Mouse (Mus musculus) thymus, postnatal 10 days (tissue): ENCODE data around the gene Celf6.

Experiments used
- DNase-seq, 2 experiments: peaks; one replicate each; pipeline ENCODE4 v3.0.0; 2021; ENCODE audit warnings: low spot score in 2 of 2

Gene Celf6

DNA sequence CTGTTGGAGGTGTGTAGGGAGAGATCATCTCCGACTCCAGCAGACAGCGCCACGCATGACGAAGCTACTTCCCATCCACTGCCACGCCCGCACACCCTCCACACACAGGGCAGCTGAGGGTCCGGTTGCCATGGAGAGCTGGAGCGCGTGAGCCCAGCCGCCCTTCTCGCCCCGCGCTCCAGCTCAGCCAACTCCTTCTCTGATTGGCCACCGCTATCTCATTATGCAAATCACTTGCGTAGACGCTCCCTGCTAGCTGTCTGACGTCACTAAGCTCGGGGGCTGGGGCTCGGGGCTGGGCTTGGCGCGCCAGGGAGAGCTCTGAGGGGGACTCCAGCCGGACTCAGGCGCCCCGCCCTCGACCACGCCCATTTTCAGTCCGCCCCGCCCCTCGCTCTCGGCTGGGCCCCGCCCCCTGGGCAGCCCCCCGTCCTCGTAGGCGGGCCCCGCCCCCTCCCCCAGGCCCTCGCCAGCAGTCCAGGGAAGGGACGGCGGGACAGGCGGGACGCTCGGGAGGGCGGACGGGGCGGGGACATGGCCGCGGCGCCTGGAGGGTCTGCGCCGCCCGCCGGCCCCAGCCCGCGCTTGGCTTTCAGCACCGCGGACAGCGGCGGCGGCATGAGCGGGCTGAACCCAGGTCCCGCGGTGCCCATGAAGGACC lies at the start of gene Celf6:
Gene Celf6, plus strand, starts transcription at position 74 of the 661 bp plus-strand sequence.
- peak; percentile 86 to 89 for DNase-seq

DNA sequence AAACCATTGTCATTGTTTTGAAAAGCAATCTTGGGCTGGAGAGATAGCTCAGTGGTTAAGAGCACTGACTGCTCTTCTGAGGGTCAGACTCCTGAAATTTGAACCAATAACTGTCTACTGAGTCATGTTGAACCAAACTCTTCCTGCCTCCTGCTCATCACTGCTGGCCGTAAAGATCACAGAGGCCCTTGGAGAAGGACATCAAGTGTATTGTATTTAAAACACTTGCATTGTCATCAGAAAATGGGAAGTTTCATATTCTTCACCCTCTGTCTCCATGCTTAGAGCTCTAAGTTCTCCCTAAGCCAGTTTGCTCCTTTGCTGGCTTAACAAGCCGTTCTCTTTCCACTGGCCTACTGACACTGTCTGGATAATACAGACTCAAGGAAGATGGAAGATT lies 49.4 kb upstream of the Celf6 start:
- no peak for DNase-seq

DNA sequence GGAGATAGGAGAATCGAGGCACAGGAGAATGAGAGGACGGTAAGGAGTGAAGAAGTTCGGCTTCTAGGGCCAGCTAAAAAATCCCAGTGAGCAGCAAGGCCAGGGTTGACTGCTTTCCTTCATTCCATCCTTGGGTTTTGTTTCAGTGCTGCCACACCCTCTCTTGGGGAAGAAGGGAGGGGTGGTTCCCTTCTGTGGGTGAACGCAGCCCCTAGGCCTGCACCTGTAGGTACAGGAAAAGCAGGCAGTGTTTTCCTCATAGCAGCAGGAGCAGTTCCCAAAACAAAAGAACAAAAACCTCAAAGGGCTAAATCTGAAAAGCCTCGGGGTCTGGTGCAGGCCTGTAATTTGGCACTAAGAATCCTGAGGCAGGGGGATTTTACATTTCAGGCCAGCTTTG lies 46.1 kb upstream of the Celf6 start:
- DNase-seq: no peak

DNA sequence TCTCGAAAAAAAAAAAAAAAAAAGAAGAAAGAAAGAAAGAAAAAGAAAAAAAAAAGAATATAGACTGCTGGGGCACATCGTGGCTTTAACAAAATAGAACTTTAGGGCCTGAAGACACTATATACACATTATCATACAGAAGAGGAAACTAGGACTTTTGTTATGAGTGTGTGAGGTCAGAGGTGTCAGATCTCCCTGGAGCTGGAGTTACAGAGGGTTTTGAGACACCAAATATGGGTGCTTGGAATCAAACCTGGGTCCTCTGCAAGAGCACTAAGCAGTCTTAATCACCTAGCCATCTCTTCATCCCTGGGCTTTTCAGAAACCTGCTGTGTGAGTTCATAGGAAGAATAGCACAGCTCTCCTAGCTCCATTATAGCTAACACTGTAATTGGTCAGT lies 44.3 kb upstream of the Celf6 start:
- DNase-seq: no peak

DNA sequence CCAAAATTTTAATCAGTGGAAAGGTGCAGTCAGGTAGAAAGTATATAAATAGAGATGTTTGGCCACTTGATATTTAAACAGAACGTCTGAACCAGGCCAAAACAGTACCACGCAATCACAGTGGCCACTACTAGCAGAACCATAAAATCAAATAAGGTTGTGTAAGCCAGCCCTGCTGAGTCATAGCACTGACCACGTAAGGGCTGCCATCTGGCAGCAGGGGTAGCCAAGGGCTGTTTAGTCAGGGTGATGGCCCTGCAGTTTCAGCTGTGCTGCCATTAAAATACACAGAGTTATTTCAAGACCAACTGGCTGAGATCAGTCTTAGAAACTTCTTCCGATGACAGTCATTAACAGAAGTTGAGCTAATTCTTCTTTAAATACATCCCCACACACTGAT lies 43.8 kb upstream of the Celf6 start:
- no peak for DNase-seq

DNA sequence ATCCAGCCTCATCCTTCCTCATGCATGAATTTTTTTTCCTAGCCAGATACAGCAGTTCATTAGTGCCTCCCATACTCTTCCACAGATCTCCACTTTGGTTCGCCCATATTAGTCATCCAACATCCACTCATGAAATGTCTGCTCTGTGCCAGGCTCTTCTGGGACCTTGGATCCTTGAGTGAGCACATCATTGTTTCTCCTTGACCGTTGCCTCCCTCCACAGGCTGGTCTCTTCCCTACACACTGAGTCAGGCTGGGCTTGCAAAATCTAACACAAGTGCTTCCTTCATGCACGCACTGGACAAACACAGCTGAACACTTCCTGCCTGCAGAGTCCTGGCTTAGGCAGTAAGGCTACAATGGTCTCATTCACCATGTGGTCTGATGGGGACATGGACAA lies 40.1 kb upstream of the Celf6 start:
- no peak for DNase-seq

DNA sequence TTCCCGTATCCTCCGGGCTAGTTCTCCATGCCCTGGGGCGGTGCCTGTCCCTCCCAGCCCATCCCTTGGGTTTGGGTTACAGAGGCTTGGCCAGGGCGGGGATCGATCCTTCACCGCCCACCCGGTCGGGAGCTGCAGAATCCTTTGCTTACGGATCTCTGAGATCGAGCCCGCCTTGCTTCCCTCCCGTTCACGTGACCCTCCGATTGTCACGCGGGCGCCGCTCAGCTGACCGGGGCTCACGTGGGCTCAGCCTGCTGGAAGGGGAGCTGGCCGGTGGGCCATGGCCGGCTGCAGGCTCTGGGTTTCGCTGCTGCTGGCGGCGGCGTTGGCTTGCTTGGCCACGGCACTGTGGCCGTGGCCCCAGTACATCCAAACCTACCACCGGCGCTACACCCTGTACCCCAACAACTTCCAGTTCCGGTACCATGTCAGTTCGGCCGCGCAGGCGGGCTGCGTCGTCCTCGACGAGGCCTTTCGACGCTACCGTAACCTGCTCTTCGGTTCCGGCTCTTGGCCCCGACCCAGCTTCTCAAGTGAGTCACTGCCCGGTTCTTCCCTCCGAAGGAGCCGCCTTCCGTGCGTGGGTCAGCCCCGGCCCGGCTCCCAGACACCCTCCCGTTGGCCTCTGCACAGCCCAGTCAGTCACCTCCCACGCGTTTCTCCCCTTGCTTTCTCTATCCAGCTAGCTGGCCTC lies 38.1 kb upstream of the Celf6 start, which contains the start of the genes Hexa and Tmem202:
Gene Hexa, plus strand, starts transcription at position 100 of the 697 bp plus-strand sequence.
Gene Tmem202, minus strand, starts transcription at position 407 of the 697 bp plus-strand sequence.
- DNase-seq: peak; percentile 38 to 50

DNA sequence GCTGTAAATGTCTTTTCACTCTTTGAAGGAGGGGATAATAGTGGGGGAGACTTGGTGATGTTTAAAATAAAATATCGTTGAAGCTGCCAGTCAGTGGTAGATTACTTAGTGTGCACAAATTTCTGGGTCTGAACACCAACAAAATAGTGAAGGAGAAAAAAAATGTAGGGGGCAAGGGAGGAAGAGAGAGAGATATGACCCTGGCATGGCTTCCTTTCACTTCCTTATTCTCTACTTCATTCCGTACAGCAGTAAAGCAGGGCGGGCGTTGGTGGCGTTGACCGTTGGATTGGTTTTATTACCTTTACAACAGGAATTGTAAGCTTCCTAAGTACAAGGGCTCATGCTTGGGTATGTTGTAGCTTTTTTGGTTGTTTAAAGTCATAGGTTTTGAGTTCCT lies 36.1 kb upstream of the Celf6 start:
- DNase-seq: no peak

DNA sequence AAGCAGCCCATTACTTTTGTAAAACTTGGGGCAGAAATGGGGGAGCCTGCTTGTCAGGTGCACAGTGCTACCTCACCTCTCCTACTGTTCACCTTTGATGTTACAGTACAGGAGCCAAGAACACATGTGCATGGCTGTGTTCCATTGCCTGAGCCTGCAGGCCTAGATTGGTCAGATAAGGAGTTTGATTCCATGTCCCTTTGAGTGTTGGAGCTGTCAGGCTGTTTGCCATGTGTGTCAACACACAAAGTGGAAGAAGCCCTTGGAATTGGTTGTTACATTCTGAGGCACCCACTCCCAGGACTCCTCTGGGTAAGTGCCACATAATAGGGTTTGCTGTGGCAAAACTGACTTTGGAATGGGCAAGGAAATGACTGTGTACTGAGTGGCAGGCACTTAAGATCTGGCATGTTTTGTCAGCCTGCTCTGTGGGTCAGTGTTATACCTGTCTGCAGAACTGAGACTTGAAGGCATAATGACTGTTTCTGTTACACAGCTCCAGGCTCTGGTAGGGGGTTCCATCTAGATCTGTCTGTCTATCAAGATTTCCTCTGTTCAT lies 34.9 kb upstream of the Celf6 start:
- DNase-seq: no peak

DNA sequence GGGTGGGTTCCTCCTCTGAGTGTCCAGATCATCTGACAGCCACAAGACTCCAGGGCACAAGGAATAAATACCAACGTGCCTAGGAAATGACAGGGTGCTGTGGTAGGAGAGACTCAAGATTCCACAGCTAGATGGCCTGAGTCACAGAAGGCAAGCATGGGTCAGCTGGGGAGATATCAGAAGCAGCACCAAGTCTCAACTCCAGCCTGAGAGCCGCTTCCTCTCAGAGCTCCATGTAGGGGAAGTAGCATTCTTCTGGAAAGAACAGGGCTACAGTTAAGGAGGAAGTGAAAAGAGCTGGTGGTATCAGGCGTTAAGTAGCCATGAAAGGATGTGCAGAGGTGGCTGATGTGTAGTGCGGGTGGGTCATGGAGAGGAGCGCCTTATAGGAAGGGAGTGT lies 33.0 kb upstream of the Celf6 start:
- no peak for DNase-seq

DNA sequence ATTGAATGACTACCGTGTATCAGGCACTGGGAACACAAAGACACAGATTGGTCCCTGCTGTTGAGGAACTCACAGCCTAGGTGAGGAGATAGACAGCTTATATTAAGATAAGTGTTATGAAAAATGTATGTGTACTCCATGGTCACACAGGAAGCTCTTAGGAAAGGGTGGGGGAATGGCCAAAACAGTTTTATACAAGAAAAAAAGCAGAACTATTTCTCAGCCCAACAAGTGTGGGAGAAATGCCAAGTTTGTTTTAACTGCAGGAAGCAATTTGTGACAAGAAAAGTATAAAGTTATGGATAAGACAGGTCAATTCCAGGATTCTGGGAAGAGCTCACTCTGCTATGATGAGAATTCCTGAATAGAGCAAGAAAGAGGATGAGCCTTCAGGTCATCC lies 29.8 kb upstream of the Celf6 start:
- DNase-seq: no peak

DNA sequence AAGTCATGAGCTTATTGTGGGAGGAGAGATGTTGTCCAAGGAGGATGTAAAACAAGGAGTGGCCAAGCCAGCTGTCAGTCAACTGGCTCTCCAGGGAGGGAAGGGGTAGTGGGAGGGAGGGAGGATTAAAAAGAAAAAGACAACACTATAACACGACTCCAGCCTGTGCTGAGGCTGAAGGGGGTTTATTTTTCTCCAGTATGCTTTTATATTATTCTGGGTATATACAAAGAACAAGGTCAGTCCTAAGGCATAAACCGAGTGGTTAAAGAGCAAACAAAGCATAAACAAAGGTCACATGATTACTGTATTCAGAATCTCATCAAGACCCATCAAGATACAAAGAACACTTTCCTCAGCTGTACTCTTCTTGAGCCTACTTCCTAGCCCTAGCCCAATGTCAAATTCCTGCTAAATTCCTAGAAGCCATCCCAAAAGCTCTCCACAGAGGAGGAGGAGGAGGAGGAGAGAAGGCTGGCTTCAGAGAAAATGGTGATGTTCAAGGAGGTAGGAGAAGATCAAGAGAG lies 28.7 kb upstream of the Celf6 start:
- DNase-seq: no peak

DNA sequence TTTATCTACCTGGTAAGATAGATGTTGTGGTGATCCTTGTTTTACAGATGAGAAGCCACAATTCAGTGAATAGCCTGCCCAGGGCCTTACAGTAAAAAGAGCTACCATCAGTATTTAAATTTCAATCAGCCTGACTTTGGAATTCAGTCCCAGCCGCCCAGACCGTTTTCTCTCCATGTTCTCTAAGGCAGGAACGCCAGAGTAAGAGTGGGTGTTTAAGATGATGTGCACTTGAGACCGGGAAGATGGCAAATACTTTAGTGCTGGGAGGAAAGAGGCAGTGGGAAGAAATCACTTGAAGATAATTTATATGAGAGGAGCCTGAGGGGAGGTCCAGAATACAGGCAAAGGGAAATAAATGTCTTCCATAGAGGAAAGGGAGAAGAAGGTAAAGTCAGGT lies 27.6 kb upstream of the Celf6 start:
- no peak for DNase-seq

DNA sequence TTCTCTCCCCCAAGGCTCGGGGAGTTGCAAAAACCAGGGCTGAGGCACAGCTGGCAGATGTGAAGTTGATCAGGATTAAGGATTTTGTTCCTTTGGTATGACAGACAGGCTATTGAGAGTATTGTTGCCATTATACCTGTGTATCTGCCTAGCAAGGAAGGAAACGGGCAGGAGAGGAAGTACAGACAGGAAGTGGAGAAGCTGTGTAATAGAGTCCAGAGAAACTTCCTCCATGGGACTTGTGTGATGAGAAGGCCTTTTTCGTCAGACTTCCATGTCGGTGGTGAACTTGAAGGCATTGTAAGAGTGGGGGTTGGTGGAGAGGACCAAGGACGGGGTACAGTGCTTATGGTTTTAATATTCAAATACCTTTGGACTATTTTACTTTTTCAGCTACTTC lies 26.7 kb upstream of the Celf6 start:
- DNase-seq: no peak

DNA sequence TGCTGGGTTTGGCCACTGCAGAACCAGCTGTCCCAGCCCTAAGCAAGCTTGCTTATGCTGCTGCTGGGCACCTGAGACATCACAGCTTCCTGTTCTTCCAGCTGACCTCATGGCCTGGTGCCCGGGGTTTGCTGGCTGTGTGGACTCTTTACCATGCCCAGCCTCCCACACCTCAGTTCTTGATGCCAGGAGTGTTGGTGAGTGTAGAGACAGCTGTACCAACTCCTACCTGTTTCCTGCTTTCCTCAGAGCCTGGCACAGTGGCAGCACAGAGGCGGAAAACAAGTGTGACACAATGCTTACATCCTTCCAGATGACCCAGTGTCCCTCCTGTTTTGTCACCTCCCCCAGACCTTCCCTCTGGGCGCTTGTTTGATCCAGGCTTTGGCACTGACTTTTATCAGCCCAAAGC lies 26.1 kb upstream of the Celf6 start:
- DNase-seq: no peak

DNA sequence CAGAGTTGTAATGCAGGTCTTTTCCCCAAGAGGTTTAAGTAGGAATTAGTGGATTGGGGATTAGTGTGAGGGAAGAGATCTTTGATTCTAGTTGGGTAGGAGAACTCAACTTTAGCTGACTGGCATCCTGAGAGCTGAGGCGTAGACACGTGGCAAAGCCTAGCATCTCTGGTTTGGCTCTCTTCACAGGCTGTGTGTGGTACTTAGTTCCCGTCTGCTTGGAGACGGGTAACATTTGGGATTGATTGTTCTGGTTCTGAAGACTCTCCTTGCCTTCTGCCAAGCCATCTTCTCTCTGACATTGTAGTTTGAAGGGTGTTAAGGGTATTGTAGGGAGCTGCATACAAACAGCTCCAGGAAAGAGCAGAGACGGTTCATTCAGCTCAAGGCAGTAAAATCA lies 25.1 kb upstream of the Celf6 start:
- DNase-seq: no peak

DNA sequence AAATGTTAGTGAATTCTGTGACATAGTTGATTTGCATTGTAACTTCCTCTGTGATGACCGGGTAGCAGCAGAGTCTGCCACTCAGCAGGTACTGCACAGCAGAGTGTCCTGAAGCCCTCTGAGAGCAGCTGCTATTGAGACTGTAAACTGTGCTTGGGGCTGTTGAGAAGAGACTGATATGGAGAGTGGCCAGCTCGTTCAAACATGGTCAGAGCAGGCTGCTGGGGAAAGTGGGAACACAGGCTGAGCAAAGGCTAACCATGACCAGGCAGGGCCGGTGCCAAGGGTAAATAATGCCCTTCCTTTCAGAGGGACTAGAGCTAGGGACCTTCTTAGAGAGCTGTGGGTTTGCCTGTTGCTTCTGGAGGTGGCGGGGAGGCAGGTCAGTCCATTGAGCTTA lies 24.0 kb upstream of the Celf6 start:
- no peak for DNase-seq

DNA sequence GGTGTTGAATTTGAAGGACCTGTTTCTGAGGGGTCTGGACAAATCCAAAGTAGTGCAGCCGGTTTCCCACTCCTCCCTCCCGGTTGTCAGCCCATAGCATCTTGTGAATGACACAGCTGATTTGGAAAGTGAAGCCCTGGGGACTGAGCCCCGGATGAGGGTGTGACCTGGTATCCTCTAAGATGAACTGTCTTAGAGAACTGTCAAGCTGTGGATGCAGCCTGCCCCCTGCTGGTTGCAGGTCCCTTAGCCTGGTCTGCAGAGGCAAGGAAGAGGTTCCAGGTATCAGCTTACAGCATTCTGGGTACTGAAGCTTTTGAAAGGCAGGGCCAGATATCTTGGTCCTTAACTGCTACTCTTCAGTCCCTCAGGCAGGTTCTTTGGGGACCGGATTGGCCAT lies 12.1 kb upstream of the Celf6 start:
- DNase-seq: peak; percentile 60 to 80

DNA sequence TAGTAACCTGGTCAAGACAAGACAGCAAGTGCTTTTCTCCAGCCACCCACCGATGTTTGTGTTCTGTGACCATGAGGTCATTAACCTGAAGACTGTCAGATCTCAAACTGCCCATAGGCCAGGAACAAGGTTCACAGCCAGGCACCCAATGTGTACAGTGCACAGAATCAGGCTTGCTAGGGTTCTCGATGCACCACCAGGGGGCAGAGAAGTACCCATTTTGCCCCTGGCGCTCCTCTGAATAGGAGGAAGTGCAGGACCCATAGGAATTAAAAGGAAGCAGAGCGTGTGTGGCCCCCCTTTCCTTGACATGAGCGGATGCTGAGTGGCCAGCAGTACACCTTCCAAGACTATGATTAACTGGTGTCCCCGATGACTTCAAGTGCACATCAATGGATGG lies 10.6 kb upstream of the Celf6 start:
- peak in 1 of 2 experiments; percentile 60 for DNase-seq

DNA sequence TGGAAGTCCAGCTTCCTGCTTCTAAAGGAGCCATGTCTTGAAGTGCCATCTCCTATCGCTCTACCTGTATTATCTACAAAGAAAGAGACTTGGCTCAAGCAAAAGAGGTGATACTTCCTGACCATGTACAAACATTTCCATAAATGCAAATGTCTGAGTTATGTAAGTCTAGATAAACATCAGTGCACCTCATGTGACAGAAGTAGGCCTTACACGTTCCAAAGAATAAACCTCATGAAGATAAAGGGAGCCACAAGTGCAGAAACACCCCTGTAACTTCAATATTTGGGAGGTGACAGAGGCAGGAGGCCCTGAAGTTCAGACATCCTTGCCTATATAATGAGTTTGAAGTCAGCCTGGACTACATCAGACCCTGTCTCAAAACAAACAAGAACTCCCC lies 5.9 kb upstream of the Celf6 start:
- DNase-seq: no peak

DNA sequence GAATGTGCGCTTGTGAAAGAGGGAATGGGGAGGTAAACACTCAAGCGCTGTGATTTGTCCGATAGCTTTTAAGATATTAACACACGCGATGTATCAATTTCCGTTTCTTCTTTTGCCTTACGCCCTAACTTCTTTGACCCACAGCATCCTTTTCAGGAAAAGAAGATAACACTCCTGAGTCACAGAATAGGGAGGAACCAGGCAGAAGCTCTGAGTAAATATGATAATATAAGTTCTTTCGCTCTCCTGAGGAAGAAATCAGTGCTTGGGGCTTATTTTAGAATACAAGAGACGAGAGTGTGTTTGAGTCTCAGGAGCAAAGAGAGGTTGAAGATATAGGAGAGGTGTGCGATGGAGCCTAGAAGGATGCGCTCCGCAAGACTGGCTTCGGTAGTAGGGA lies 316 bp upstream of the Celf6 start:
- DNase-seq: no peak

DNA sequence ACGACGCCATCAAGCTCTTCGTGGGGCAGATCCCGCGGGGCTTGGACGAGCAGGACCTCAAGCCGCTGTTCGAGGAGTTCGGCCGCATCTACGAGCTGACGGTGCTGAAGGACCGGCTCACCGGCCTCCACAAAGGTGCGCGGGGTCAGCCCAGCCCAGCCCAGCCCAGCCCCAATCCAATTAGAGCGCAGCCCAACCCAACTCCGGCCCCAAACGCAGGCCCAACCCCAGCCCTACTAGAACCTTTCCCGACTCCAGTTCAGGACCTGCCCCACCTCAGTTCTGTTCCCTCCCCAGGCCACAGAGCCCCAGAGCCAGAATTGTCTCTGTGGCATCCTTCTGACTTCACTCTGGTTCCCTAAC lies 769 bp downstream of the Celf6 start:
- no peak for DNase-seq

DNA sequence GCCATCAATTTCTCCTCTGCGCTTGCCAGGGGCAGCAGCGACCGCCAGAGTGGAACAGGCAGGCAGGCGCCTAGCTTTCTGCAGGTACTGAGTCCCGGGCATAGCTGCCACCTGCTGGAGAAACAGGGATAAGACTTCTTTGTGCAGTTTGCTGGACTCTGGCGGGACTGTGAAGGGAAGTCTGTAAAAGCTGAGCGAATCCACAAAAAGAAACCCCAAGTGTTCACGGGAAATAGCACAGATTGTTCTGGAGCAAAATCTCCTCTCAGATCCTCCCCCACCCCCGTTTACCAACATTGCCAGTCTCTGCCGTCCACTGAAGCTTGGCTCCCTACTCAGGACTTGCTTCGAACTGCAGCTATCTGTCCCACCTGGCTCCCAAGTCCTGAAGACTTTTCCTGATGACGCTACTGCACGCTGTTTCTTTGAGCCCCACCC lies 7.2 kb downstream of the Celf6 start:
- peak; percentile 32 to 65 for DNase-seq
